Mouse (Mus musculus) liver, embryonic 12.5 days (tissue): ENCODE measurements around the gene Alg10b. TPM values are rescaled to one million over a fixed set of nuclear protein-coding genes. Genes with fewer than 3 reads are reported as not detected.

Source experiments
- microRNA-seq: library from miRNA; unstranded; fragments of <30 nt; microRNA quantifications from one replicate; pipeline ENCODE4, GENCODE M21; 2017
- polyA plus RNA-seq: library from polyadenylated mRNA; unstranded; fragments of >200 nt; fragmentation: Nextera tagmentation; extraction: Ambion mirVana; gene quantifications from 2 replicates; pipeline ENCODE4 v1.2.1, GENCODE M21; 2016

Gene Alg10b
- polyA plus RNA-seq, 1 experiment from 2014 or later: 12.4 TPM

Small RNA genes lying within 50 kb of the gene (microRNA-seq; reads per million reads assigned to microRNA genes)
- gene Mir7648: 1.1 reads per million
